Mouse (Mus musculus): ENCODE measurements at regions not wholly inside any gene's neighbourhood (a gene's known extent, or its start where the extent isn't known, plus 50 kb on each side); places are given as distances from the start of the nearest gene placed in this dataset.
A peak's percentile ranks its signal among the peaks of the same experiment; 100 is the strongest.

DNA sequence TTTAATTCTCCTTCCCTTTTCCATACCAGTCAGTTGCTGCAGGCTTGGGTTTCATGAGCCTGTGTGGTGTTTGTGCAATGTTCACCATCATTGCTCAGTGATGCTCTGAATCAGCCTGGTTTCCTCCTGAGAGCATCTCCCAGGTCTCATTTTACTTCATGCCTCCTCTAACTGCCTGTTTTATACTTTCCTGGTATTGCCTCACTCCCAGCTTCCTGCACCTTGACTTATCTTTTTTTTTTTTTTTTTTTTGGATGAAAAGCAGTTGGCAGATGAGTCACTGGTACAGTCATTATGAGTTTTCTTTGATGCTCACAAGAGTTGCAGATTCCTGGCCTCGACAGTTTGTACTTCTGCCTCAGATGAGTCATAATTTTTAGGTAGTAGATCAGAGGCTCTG lies 81.5 kb upstream of the Tet2 start:
- H3K9me3 ChIP-seq, result no peaks in the 10 kb centered on the region
- WGBS, result 51% methylated on average over 1 of the region's 1 CpGs
- no peak overlapping the region for H3K27ac ChIP-seq
- no peak overlapping the region for H3K4me2 ChIP-seq (replicated peaks)
- no peak overlapping the region for H3K9ac ChIP-seq
- ATAC-seq (ENCODE audit: low FRiP score, low read depth), result no peak
- H3K27me3 ChIP-seq, result no peaks in the 10 kb centered on the region
- H3K36me3 ChIP-seq, result no peaks in the 10 kb centered on the region
- no peaks in the 10 kb centered on the region for H3K4me1 ChIP-seq
- no peak overlapping the region for H3K4me3 ChIP-seq

- no peaks in the 10 kb centered on the region for H3K9me3 ChIP-seq
- H3K9ac ChIP-seq, result no peak overlapping the region
- H3K4me3 ChIP-seq, result no peak overlapping the region
- H3K27ac ChIP-seq, result no peak overlapping the region
- 70% methylated on average over 3 of the region's 3 CpGs for WGBS
- H3K27me3 ChIP-seq, result no peaks in the 10 kb centered on the region
- no peak overlapping the region for H3K4me2 ChIP-seq (replicated peaks)
- no peaks in the 10 kb centered on the region for H3K4me1 ChIP-seq
- ATAC-seq (ENCODE audit: low FRiP score, low read depth), result no peak
- H3K36me3 ChIP-seq, result no peaks in the 10 kb centered on the region
Measured at GRCm38 (mm10) chr3:133627116-133627844, 82.3 kb upstream of the Tet2 start.

- no peak for ATAC-seq (ENCODE audit: low FRiP score, low read depth)
- H3K4me2 ChIP-seq (replicated peaks), result no peak overlapping the region
- 87% methylated on average over 5 of the region's 5 CpGs for WGBS
- H3K4me3 ChIP-seq, result no peak overlapping the region
- no peak overlapping the region for H3K9ac ChIP-seq
- no peaks in the 10 kb centered on the region for H3K27me3 ChIP-seq
- H3K27ac ChIP-seq, result no peak overlapping the region
- H3K4me1 ChIP-seq, result no peaks in the 10 kb centered on the region
- no peaks in the 10 kb centered on the region for H3K9me3 ChIP-seq
- no peaks in the 10 kb centered on the region for H3K36me3 ChIP-seq
Measured at GRCm38 (mm10) chr3:133634306-133634705, 89.4 kb upstream of the Tet2 start.

GRCm38 (mm10) chr3:133645604-133646003 lies 100.7 kb upstream of the Tet2 start:
- Histone ChIP-seq H3K4me3 (no peak overlapping the region), H3K27ac (no peak overlapping the region), H3K36me3 (no peaks in the 10 kb centered on the region), H3K4me2 (replicated peaks) (no peak overlapping the region), H3K4me1 (0 out of 2 replicates have a peak, but pooled peaks cover 11% of the 10 kb centered on the region), H3K9ac (no peak overlapping the region), H3K27me3 (no peaks in the 10 kb centered on the region), H3K9me3 (no peaks in the 10 kb centered on the region)
- 96% methylated on average over 1 of the region's 1 CpGs for whole genome bisulfite sequencing
- ATAC-seq (ENCODE audit: low FRiP score, low read depth), result no peak

GRCm38 (mm10) chr3:133646449-133647059 lies 101.6 kb upstream of the Tet2 start:
- whole genome bisulfite sequencing, result 60% methylated on average over 7 of the region's 7 CpGs
- no peak for ATAC-seq (ENCODE audit: low FRiP score, low read depth)
- no peak overlapping the region for H3K27ac ChIP-seq
- 0 out of 2 replicates have a peak, but pooled peaks cover 11% of the 10 kb centered on the region for H3K4me1 ChIP-seq
- H3K36me3 ChIP-seq, result no peaks in the 10 kb centered on the region
- H3K9me3 ChIP-seq, result no peaks in the 10 kb centered on the region
- no peak overlapping the region for H3K4me2 ChIP-seq (replicated peaks)
- H3K27me3 ChIP-seq, result no peaks in the 10 kb centered on the region
- no peak overlapping the region for H3K4me3 ChIP-seq
- H3K9ac ChIP-seq, result no peak overlapping the region

GRCm38 (mm10) chr3:133650025-133650424 lies 105.1 kb upstream of the Tet2 start:
- no peak for ATAC-seq (ENCODE audit: low FRiP score, low read depth)

GRCm38 (mm10) chr3:133651996-133652395 lies 107.1 kb upstream of the Tet2 start:
- H3K9ac ChIP-seq, result no peak overlapping the region
- no peak overlapping the region for H3K4me3 ChIP-seq
- H3K36me3 ChIP-seq, result no peaks in the 10 kb centered on the region
- H3K27ac ChIP-seq, result no peak overlapping the region
- ATAC-seq (ENCODE audit: low FRiP score, low read depth), result no peak
- WGBS, result 83% methylated on average over 4 of the region's 4 CpGs
- H3K4me1 ChIP-seq, result 0 out of 2 replicates have a peak, but pooled peaks cover 11% of the 10 kb centered on the region
- no peaks in the 10 kb centered on the region for H3K27me3 ChIP-seq
- H3K4me2 ChIP-seq (replicated peaks), result no peak overlapping the region
- H3K9me3 ChIP-seq, result no peaks in the 10 kb centered on the region

More at GRCm38 (mm10) chr3:133650025-133650424, 105.1 kb upstream of the Tet2 start:
- no peak overlapping the region for H3K27ac ChIP-seq
- H3K9ac ChIP-seq, result no peak overlapping the region
- H3K36me3 ChIP-seq, result no peaks in the 10 kb centered on the region
- H3K27me3 ChIP-seq, result no peaks in the 10 kb centered on the region
- H3K4me2 ChIP-seq (replicated peaks), result no peak overlapping the region
- no peak overlapping the region for H3K4me3 ChIP-seq
- no peaks in the 10 kb centered on the region for H3K9me3 ChIP-seq
- H3K4me1 ChIP-seq, result 0 out of 2 replicates have a peak, but pooled peaks cover 11% of the 10 kb centered on the region

GRCm38 (mm10) chr3:133659759-133660158 lies 114.8 kb upstream of the Tet2 start:
- Histone ChIP-seq H3K27ac (no peak overlapping the region), H3K27me3 (no peaks in the 10 kb centered on the region), H3K4me1 (0 out of 2 replicates have a peak, but pooled peaks cover 8% of the 10 kb centered on the region), H3K9me3 (no peaks in the 10 kb centered on the region), H3K9ac (no peak overlapping the region), H3K36me3 (no peaks in the 10 kb centered on the region), H3K4me3 (no peak overlapping the region), H3K4me2 (replicated peaks) (no peak overlapping the region)
- ATAC-seq (ENCODE audit: low FRiP score, low read depth), result no peak
- 87% methylated on average over 8 of the region's 8 CpGs for WGBS

DNA sequence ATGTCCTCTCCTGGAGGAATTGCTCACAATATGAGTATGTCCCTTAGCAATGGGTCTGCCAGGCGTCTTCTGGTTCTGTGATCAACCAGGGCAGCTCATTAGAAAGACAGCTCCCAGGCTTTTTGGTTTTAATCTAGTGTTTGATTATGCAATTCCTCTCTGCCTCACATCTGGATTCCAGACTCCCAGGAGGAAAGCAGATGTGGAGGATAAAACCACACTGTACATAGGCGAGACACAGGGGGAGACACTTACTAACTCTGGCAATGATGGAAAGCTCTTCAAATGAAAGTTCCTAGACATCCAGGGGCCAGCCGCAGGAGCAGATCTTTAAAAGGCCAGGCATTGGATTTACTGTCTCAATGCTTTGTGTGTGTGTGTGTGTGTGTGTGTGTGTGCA lies 116.4 kb upstream of the Tet2 start:
- Histone ChIP-seq H3K27ac (peak overlapping the region; percentile 22; the same call in 1 of the 2 replicates), H3K27me3 (no peaks in the 10 kb centered on the region), H3K36me3 (no peaks in the 10 kb centered on the region), H3K9ac (no peak overlapping the region), H3K4me1 (0 out of 2 replicates have a peak, but pooled peaks cover 8% of the 10 kb centered on the region), H3K4me3 (no peak overlapping the region), H3K4me2 (replicated peaks) (no peak overlapping the region), H3K9me3 (no peaks in the 10 kb centered on the region)
- peak; percentile 61; the same call in 1 of the 2 replicates for ATAC-seq (ENCODE audit: low FRiP score, low read depth)
- 20% methylated on average over 3 of the region's 3 CpGs for WGBS

DNA sequence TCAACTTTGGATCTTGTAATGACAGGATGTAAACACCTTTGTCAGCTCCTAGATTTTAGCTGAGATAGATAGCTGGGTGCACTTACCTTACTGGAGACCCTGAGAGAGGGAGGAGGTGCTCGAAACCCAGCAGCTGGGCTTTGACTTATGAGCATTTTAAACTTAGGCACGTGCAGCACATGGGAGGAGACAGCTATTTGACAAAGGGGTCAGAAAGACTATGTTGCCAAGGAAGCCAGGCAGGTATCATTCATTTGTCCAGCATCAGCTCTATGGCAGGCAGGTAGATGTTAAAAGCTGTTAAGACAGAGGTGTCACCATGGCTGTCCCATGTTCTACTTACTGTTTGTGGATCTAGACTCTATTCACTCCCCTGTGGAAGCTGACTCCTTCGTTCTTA lies 120.0 kb upstream of the Tet2 start:
- WGBS, result 79% methylated on average over 3 of the region's 3 CpGs

DNA sequence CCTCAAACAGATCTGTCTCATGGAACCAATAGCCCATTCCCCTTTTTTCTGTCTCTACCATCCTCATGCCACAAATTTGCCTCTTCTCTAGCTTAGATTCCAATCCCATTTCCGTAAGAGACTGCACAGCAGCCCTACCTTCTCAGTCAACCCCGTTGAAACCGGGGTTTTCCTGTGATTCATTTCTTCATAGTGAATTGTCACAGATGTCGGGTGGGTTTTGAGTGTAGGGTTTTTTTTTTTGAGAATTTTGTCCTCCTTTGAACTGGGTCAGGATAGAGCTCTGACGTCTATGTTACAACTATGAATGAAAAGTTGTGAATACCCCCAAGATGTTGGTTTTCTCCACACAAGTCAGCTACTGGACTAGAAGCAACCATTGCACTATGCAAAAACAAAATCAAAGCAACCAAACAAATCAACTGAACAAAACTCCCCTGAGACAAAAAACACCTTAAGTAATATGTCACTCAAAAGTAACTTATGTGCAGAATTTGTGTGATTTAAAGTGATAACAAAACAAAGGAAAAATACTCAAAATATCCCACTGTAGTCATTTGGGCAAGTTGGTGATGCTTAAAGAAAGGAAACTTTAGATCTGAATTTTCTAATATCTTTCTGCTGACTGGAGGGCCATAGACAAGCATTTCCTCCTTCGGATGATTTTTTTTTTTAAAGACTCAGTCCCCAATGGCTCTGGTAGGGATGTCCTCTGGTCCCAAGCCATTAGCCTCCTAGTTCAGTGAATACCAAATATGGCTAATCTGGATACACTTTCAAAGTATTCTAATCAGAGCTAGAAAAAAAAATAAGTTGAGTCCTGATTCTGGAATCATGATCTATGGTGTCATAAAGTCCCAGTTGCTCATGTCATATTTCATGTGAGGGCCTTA lies 120.7 kb upstream of the Tet2 start:
- no peaks in the 10 kb centered on the region for H3K9me3 ChIP-seq
- H3K27me3 ChIP-seq, result no peaks in the 10 kb centered on the region
- no peaks in the 10 kb centered on the region for H3K36me3 ChIP-seq
- no peak overlapping the region for H3K4me3 ChIP-seq
- WGBS, result 91% methylated on average over 6 of the region's 6 CpGs
- no peak overlapping the region for H3K27ac ChIP-seq
- H3K9ac ChIP-seq, result no peak overlapping the region
- no peak for ATAC-seq (ENCODE audit: low FRiP score, low read depth)
- H3K4me1 ChIP-seq, result 0 out of 2 replicates have a peak, but pooled peaks cover 8% of the 10 kb centered on the region
- no peak overlapping the region for H3K4me2 ChIP-seq (replicated peaks)

More for the DNA sequence above, 120.0 kb upstream of the Tet2 start:
- Histone ChIP-seq H3K9me3 (no peaks in the 10 kb centered on the region), H3K4me3 (no peak overlapping the region), H3K4me1 (0 out of 2 replicates have a peak, but pooled peaks cover 8% of the 10 kb centered on the region), H3K9ac (no peak overlapping the region), H3K27me3 (no peaks in the 10 kb centered on the region), H3K4me2 (replicated peaks) (no peak overlapping the region), H3K36me3 (no peaks in the 10 kb centered on the region), H3K27ac (no peak overlapping the region)
- ATAC-seq (ENCODE audit: low FRiP score, low read depth), result no peak
